Mouse (Mus musculus) mature B cell (primary cell): Measurements from ENCODE around the gene Cdc6.

Source experiments
- in situ Hi-C: fragments of 300-500 bp; cut with MboI; formaldehyde crosslinking; loops from 2 replicates; pipeline ENCODE4 v1.14.3; 2019

Gene Cdc6

GRCm38 (mm10) chr11:98943741-98944461, 36.3 kb downstream of the Cdc6 start:
- in situ Hi-C loops = no loop called here

GRCm38 (mm10) chr11:98944897-98945604, 37.5 kb downstream of the Cdc6 start:
- in situ Hi-C loops = no loop called here

- in situ Hi-C loops = no loop called here
Measured at GRCm38 (mm10) chr11:98945605-98945977, 38.0 kb downstream of the Cdc6 start.

- in situ Hi-C loops = no loop called here
Measured at GRCm38 (mm10) chr11:98947969-98948569, 40.5 kb downstream of the Cdc6 start.

- in situ Hi-C loops = no loop called here
Measured at GRCm38 (mm10) chr11:98949242-98949957, 41.8 kb downstream of the Cdc6 start.

- in situ Hi-C loops = no loop called here
Measured at GRCm38 (mm10) chr11:98949958-98950460, 42.4 kb downstream of the Cdc6 start.

GRCm38 (mm10) chr11:98950484-98950883, 42.9 kb downstream of the Cdc6 start:
- in situ Hi-C loops = no loop called here

GRCm38 (mm10) chr11:98951026-98951906, 43.7 kb downstream of the Cdc6 start:
- in situ Hi-C loops = no loop called here

- in situ Hi-C loops = no loop called here
Measured at GRCm38 (mm10) chr11:98952111-98952510, 44.5 kb downstream of the Cdc6 start.

GRCm38 (mm10) chr11:98952736-98953135, 45.1 kb downstream of the Cdc6 start:
- in situ Hi-C loops = no loop called here

GRCm38 (mm10) chr11:98953361-98953760, 45.8 kb downstream of the Cdc6 start:
- in situ Hi-C loops = no loop called here

- in situ Hi-C loops = no loop called here
Measured at GRCm38 (mm10) chr11:98953835-98954320, 46.3 kb downstream of the Cdc6 start.

GRCm38 (mm10) chr11:98954373-98954772, 46.8 kb downstream of the Cdc6 start:
- in situ Hi-C loops = no loop called here

GRCm38 (mm10) chr11:98954801-98955706, 47.5 kb downstream of the Cdc6 start:
- in situ Hi-C loops = no loop called here

- in situ Hi-C loops = no loop called here
Measured at GRCm38 (mm10) chr11:98955707-98956235, 48.2 kb downstream of the Cdc6 start.

GRCm38 (mm10) chr11:98956340-98956739, 48.7 kb downstream of the Cdc6 start:
- in situ Hi-C loops = no loop called here

- in situ Hi-C loops = no loop called here
Measured at GRCm38 (mm10) chr11:98959437-98960312, 52.1 kb downstream of the Cdc6 start.

GRCm38 (mm10) chr11:98960313-98960906, 52.8 kb downstream of the Cdc6 start:
- in situ Hi-C loops = no loop called here
